Mouse (Mus musculus) bone marrow, adult 2 months (tissue): ENCODE data around the gene Nagk. TPM values are rescaled to one million over a fixed set of nuclear protein-coding genes. Genes with fewer than 3 reads are reported as not detected.
A peak's percentile ranks its signal among the peaks of the same experiment; 100 is the strongest.

Experiments used
- H3K27ac ChIP-seq: fragments of 200-500 bp; 2 replicates; pipeline ENCODE4 v1.5.1; 2012; ENCODE audit warnings: low read depth, mild to moderate bottlenecking, control low read depth, inconsistent platforms, low read length; ENCODE audit not compliant: control insufficient read depth, poor library complexity, insufficient read depth
- H3K4me1 ChIP-seq: fragments of 200-500 bp; 2 replicates; pipeline ENCODE4 v1.6.1; 2011; ENCODE audit warnings: low read length; ENCODE audit not compliant: control insufficient read depth, insufficient read depth
- H3K4me3 ChIP-seq: fragments of 200-500 bp; replicated peaks from 2 replicates; pipeline ENCODE3; 2011; ENCODE audit warnings: mild to moderate bottlenecking, low read depth, low read length, control low read depth; ENCODE audit not compliant: control insufficient read depth
- CTCF ChIP-seq: fragments of 200-500 bp; IDR thresholded peaks from 2 replicates; pipeline ENCODE4 v1.5.1; 2011; ENCODE audit warnings: low read length, control low read depth; ENCODE audit not compliant: control insufficient read depth, insufficient read depth
- POLR2A ChIP-seq: fragments of 200-500 bp; IDR thresholded peaks from 2 replicates; pipeline ENCODE4 v1.6.1; 2011; ENCODE audit warnings: low read depth, mild to moderate bottlenecking, control low read depth, low read length, borderline replicate concordance; ENCODE audit not compliant: control insufficient read depth
- WGBS: fragments of 180-500 bp; shearing (Covaris S2); methylation state at CpG from one replicate; pipeline ENCODE4 v1.1.7; 2018; 5-methylcytosine and 5-hydroxymethylcytosine counted together
- polyA plus RNA-seq: library from polyadenylated mRNA; stranded (reverse); fragments of >200 nt; gene quantifications from 2 replicates; pipeline ENCODE4 v1.2.4, GENCODE M21; 2011; ENCODE audit warnings: low replicate concordance; ENCODE audit not compliant: missing spikeins, insufficient read depth, insufficient read length

The Nagk gene
- polyA plus RNA-seq, 1 experiment, result 59.8 TPM

GRCm38 (mm10) chr6:83795492-83795900 lies 714 bp downstream of the Nagk start:
- Histone ChIP-seq H3K4me3 (peak overlapping the region; percentile 88), H3K27ac (peak overlapping the region; percentile 98), H3K4me1 (no peaks in the 10 kb centered on the region; the same call in 1 of the 2 replicates)
- 2% methylated on average over 13 of the region's 13 CpGs for WGBS
- TF ChIP-seq CTCF, result no peak
- no peak for TF ChIP-seq POLR2A

DNA sequence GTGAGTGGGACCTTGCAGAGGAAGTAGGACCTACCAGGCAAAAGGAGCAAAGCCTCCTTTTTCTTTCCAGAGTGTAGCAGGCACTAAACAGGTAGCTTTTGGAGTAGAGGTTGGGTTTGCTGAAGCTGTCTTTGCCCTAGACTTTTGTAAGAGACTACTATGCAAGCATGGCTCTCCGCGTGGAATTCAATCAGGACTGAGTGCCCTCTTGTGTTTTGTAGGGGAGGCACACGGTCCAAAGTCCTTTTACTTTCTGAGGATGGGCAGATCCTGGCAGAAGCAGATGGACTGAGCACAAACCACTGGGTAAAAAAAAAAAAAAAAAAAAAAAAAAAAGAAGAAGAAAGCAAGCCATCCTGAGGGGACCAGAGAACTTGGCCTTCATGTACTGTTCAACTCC lies 1.9 kb downstream of the Nagk start:
- 72% methylated on average over 3 of the region's 3 CpGs for WGBS
- no peak for TF ChIP-seq CTCF
- TF ChIP-seq POLR2A, result no peak
- Histone ChIP-seq H3K4me3 (no peak overlapping the region), H3K27ac (no peak overlapping the region), H3K4me1 (no peaks in the 10 kb centered on the region; the same call in 1 of the 2 replicates)

DNA sequence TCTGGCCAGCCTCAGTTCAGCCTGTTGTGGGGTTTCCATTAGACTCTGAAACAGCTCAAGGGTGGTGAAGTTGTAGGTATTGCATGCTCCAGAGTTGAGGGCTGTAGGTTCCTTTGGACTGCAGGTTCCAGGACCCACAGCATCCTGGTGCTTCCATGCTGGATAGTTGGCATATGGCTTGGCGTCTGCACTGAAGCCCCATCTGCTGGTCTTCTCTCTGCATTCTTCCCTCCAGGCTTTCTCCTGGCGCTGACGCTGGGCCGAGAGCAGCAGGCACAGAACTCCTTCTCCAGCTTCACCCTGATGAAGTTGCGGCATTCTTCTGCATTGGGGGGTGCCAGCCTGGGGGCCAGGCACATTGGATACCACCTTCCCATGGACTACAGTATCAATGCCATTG lies 7.3 kb downstream of the Nagk start:
- H3K4me3 ChIP-seq, result no peak overlapping the region
- TF ChIP-seq CTCF (no peak), POLR2A (no peak)
- no peak overlapping the region for H3K27ac ChIP-seq
- 84% methylated on average over 5 of the region's 5 CpGs for WGBS
- H3K4me1 ChIP-seq, result no peaks in the 10 kb centered on the region

DNA sequence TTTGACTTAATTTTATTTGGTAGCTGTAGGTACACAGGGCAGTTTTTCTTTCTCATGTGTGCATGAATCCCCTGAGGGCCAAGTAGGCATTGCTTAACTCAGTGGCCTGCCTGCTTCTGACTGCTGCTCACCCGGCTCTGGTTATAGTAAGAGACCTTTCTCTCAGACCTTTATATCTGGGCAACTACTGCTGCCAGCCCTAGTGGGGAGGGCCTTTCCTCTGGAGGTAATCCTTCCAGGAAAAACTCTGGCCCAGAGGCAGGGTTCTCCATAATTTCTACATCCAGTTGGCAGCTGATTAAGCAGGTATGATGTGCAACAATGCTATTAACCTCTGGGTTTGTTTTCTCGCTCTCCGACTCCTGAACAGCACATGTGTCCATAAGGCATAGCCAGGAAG lies 8.1 kb downstream of the Nagk start:
- no peak overlapping the region for H3K4me3 ChIP-seq
- H3K4me1 ChIP-seq, result no peaks in the 10 kb centered on the region
- 76% methylated on average over 3 of the region's 3 CpGs for WGBS
- no peak overlapping the region for H3K27ac ChIP-seq
- TF ChIP-seq POLR2A, result no peak
- TF ChIP-seq CTCF, result no peak

GRCm38 (mm10) chr6:83815801-83816200 lies 21.0 kb downstream of the Nagk start:
- Histone ChIP-seq H3K4me1 (no peaks in the 10 kb centered on the region), H3K27ac (no peak overlapping the region), H3K4me3 (no peak overlapping the region)
- WGBS, result 87% methylated on average over 3 of the region's 3 CpGs
- TF ChIP-seq CTCF (no peak), POLR2A (no peak)

GRCm38 (mm10) chr6:83818996-83819395 lies 24.2 kb downstream of the Nagk start:
- WGBS, result 76% methylated on average over 1 of the region's 1 CpGs
- Histone ChIP-seq H3K4me1 (no peaks in the 10 kb centered on the region), H3K4me3 (no peak overlapping the region), H3K27ac (no peak overlapping the region)
- TF ChIP-seq CTCF, result no peak

- WGBS, result 74% methylated on average over 2 of the region's 2 CpGs
- Histone ChIP-seq H3K4me1 (no peaks in the 10 kb centered on the region), H3K4me3 (no peak overlapping the region), H3K27ac (no peak overlapping the region)
- TF ChIP-seq POLR2A, result no peak
- no peak for TF ChIP-seq CTCF
Observed at GRCm38 (mm10) chr6:83820727-83821515, 26.1 kb downstream of the Nagk start.

DNA sequence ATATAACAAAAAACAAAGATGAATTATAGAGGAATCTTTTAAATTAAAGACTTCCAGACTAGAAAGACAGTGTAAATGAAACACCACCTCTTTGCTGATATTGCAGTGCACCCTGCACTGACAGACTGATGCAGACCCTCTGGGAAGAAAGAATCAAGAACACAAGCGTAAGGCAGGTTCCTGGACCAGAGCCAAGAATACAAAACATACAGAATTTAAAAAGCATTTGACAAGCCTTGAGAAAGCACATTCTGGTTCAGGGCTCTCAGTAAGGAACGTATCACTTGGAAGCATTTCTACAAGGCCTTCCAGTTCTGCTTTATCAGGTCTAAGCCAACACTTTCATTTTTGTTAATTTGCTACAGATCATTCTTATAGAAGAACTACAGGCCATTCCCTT lies 27.1 kb downstream of the Nagk start:
- Histone ChIP-seq H3K27ac (no peak overlapping the region), H3K4me1 (no peaks in the 10 kb centered on the region), H3K4me3 (no peak overlapping the region)
- 74% methylated on average over 2 of the region's 2 CpGs for WGBS
- TF ChIP-seq CTCF (no peak), POLR2A (no peak)
